Mouse (Mus musculus): ENCODE measurements around the gene Filip1.

Gene Filip1

DNA sequence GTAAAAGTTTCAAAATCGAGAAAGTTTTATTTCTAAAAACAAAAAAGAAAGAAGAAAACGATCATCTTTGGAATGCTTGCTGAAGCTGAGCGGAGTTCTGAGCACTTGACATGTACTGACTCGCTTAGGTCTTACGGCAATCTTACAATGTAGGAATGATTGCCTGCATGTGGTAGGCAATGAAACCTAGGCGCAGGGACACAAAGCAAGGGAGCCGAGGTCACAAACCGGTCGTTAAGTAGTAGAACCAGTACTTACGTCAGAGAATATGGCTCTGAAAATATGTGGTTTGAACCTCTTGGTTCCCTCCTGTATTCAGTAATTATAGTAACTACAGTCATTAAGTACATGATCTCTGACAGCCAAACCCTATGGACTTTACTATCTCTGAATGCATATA, 29.4 kb downstream of the Filip1 start:
- no peak for DNase-seq (ENCODE audit: low read depth, low spot score)

DNA sequence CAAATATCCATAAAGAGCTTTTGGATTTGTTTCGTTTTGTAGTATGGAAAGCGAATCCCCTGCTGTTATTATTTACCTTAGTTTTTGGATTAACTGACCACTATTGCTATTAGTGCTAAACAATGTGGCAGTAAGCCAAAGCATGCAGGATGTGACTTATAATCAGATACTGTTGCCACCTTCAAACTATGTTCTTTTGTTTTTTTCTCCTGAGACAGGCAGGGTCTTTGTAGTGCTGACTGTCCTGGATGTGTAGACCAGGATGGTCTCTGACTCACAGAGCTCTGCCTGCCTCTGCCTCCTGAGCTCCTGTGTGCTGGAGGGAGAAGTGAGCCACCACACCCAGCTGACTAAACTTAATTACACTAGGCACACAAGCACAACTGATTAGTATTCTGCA, 33.4 kb downstream of the Filip1 start:
- no peak for DNase-seq (ENCODE audit: low read depth, low spot score)

DNA sequence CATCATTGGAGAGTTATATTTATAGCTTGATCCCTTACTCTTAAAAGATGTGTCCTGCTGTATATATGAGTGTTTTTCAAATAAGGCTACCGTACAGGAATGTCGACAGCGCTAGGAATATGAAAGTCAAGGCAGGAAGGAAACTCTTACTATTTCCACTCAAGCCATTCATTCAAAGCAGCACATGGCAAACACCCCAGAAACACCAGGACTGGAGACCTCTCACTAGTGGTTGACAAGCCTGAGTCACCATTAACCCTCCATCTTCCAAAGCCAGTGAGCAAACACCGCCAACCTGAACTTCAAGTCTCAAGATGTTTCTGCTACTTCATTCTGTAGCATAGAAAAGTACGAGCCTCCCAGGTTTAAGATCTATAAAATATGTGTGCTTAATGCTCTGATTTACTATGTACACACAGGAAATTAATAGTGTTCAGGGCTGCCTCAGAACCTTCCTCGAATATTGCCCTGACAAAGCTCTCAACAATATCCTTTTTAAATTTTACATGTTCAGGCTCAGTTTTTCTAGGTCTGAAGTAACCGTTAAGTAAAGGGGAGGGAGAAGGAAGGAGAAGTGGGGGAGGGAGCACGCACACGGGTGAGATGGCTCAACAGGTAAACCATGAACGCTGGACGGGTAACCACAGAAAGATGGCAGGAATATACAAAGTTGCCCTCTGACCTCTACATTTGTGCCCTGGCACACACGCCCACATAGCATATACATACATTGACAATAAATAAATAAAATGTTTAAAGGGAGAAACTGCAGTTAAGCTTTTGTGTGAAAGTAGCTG, 34.2 kb downstream of the Filip1 start:
- no peak for DNase-seq (ENCODE audit: low read depth, low spot score)

DNA sequence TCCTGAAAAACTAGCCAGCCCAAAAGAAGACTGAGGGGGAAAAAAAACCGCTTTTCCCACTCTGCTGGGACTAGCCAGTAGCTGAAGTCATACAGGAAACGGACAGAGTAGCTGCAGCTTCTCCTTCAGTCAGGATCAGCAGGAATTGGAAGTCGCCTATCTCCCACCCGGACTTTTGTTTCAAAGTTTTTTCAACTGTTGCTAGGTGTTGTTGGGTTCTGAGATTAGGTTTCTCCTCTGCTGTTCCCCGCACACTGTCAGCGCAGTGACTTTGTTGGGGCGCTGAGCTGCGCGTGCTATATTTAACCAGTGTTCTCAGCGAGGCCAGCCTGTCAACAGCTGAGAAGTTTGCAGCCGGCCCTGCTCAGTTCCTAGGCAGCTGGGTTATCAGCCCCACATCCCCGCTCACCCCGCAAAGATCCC, 35.1 kb downstream of the Filip1 start:
- peak; percentile 35 for DNase-seq (ENCODE audit: low read depth, low spot score)

DNA sequence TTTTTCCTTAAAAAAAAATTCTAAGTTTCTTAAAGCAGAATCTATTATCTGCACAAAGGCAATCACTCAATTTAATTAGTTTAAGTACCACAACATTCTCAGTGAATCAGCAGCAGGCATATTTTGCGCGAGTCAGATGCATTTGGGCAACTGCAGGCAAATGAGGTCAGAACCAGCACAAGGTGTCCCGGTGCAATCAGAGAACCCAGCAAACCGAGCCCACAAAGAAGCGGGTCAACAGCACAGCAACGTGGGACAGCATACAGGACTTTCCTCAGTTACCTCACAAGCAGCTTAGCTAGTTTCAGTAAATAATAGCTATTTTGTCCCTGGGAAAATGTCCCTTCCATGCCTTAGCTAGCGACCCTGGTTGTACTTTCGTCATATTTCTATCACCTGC, 35.9 kb downstream of the Filip1 start:
- no peak for DNase-seq (ENCODE audit: low read depth, low spot score)

DNA sequence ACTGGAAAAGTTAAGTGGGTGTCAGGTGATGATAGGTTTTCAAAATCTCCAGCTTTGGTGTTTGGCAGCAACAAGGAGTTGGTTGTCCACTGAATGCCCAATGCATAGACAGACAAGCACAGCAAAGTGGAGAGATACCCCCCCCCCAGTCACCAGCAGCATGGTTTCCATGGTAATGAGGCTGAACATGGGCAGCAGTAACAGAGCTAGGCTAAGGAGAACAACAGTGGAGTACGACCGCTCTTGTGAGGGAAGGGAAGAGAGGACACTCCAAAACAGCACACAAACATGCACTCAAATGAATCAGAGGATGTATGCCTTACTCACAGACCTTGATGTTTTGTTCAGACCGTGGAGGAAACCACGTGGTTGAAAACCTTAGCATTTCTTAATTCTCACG, 37.5 kb downstream of the Filip1 start:
- DNase-seq (ENCODE audit: low read depth, low spot score): no peak

DNA sequence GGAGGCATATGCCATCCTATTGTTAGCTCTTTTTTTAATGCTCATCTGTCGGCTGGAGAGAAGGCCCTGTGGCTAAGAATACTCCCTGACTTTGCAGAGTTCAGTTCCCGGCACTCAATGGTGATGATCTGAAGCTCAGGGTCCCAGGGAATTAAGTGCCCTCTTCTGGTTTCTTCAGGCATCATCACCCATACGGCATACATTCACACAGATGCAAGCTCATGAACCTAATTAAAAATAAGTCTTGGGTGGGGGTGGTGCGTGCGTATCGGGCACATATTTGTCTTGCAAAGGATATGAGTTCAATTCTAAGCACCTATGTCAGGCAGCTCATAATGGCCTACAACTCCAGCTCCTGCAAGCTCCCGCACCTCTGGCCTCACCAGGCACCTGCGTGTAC, 39.1 kb downstream of the Filip1 start:
- no peak for DNase-seq (ENCODE audit: low read depth, low spot score)

DNA sequence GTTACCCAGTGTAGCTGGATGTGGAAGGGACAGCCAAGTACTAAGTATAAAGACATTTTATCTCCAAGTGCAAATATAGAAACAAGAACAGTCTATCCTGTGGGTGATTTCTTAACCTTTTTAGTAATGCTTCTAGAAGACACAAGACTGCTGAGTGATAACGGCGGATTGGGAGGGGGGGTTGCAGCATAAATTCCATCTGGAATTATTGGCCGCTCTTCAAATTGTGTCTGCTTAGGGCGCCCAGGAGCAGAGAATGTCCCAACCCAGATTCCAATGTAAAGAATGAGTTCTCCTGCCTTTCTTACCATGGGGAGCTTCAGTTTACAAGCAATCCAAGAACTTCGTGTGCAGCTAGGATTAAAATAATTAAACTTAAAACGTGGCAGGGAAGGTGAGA, 39.9 kb downstream of the Filip1 start:
- DNase-seq (ENCODE audit: low read depth, low spot score): no peak

DNA sequence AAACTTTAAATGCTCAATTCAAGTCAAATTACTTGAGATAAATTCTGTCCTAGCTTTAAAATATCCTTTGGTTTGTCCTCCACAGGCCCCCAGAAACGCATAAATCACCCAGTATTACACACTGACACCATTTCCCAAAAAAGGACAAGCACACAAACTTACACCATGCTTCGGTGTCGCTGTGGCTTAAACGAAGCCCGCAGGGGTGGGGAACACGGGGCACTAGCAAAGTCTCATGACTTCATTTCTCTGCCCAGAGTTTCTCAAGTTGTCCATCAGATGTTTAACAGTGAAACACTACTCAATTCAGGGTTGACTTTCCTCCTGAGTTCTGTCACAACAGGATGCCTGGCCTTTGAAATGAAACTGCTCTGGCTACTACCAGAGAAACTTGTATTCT, 41.0 kb downstream of the Filip1 start:
- no peak for DNase-seq (ENCODE audit: low read depth, low spot score)

DNA sequence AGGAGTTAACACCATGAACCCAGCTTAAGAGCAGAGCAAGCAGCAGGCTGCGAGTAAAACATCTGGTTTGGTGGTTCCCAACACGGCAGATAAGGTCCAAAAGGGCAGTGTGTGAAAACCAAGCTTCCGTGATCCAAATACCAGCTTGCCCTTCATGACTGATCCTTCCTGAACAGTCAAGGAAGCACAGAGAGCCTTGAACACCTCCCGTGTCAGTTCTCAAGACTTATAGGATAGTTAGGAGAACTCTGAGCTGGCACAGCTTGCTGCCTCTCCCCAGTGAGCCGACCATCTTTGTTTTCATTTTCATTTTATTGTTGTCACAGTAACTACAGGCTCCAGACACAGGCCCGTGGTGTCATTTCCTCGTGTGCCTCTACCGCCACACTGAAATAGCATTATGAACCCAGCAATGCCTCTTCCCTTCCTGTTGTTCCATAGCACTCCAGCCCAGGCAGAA, 42.0 kb downstream of the Filip1 start:
- no peak for DNase-seq (ENCODE audit: low read depth, low spot score)

DNA sequence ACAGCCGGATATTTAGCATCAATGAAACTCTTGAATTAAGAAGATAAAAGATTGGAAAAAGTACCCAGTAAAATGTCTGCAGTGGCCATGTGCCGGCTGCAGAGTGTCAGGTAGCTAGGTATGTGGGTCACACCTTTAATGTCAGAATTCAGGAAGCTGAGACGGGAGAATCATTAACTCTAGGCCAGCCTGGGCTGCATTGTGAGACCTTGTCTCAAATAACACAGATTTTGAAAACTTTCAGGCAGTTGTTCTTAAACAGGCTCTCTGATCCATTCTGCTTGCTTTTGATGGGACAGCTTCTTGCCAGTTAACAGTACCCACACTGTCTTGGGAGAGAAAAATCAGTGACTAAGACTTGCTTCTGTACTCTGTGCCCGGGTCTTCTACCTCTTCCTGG, 43.1 kb downstream of the Filip1 start:
- DNase-seq (ENCODE audit: low read depth, low spot score): no peak

DNA sequence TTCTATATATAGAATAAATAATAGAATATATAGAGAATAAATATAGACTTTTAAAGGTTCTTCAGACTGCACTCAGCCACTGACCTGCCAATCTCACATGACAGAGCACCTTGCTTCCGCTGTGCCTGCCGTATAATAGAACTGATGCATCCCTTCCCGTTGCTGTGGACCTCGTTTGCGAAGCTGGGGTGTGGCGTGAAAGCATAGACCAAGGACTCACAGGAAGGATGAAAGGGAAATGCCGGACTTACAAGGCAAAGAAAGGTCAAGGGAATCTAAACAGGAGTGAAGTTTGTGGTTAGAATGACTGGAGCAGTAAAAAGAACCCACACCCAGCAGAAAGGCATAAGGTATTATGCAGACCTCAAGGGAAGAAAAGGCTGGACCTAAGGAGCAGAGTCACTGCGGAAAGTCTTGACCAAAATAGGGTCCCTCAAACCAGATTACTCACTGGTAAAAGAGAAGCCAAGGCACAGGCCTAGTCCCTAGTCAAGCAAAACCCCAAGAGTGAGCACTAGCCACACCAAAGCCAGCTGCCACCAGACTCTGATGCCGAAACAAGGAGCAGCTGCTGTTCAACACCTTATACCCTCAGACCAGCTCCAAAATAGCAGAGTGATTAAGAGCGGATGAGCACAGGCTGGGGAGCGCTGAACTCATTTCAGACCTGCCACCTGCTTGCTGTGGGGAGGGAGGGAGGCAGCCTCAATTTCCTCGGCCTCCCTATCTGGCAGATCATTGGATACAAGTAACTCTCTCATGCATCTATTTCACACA, 45.8 kb downstream of the Filip1 start:
- no peak for DNase-seq (ENCODE audit: low read depth, low spot score)

DNA sequence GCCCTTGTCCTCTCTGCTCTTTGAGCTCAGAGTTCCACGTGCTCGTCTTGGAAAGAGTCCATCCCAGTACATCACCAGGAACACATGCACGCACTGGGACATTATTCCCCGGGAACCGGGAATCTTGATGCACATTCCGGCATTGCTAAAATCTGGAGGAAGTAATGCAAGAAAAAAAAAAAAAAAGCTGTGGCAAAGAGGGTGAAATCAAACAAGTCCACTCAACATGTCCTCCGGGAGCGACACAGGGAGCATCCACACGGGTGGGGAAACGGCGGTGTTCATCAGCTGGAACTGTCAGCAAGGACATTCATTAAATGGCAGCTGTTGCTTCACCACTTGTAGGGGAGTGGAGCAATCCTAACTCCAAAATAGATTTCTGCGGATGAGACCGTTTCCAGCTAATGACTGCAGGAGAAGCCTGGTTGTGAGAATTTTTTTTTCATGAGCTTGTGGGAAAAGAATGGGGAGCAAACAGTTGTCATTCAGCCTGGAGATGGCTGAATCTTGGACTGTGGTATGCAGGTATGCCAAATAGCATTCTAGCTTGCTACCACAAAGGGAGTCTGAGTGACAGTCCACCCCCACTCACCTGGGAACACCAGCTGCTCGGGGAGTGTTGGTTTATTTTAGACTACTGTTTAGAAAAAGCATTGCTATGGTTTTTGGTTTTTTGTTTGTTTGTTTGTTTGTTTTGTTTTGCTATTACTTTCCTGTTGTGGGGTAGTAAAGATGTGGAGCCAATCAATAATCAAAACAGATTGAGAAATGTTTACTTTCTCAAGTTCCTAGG, 46.9 kb downstream of the Filip1 start:
- no peak for DNase-seq (ENCODE audit: low read depth, low spot score)

DNA sequence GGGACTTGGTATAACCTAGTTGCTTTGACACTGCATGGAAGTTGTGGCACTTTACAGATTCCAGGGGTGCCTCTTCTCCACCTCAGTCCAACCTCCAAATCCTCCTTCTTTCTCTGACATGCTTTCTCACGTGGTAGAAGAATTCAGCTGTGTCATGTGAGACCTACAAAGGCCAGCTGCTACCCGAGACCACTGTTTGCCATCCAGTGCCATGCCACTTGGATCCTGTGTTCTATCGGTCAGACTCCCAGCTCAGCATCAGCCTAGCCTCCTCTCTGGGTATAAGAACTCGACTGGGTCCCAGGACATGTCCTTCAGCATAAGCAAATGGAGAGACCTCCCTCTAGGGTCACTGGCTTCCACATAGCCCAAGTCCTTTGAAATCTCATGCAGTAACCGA, 47.6 kb downstream of the Filip1 start:
- DNase-seq (ENCODE audit: low read depth, low spot score): no peak

DNA sequence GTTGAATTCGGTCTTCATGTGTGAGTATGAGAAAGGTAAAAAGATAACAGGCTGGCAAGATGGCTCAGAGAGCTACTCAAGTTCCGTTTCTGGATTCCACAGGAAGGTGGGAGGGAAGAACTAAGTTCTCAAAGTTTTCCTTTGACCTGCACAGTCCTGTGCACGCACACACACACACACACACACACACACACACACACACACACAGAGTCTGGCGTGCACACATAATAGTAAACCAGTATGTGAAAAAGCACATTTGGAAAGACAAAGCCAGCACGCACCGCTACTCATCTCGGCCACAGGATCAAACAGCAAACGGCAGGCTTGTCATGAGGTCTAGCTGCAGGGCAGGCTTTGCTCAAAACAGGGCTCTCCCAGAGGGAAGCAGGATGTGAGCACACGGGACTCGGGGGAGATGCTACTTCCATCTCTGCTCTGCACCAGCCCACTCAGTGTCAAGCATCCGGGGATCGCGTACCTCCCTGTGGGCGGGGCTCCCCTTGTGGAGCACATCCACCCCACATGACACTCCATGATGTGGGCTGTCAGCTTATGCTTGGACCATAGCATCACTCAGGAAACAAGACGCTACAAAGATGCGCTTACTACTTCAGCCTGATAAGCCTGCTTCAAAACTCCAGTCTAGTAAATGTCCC, 50.9 kb downstream of the Filip1 start:
- no peak for DNase-seq (ENCODE audit: low read depth, low spot score)

DNA sequence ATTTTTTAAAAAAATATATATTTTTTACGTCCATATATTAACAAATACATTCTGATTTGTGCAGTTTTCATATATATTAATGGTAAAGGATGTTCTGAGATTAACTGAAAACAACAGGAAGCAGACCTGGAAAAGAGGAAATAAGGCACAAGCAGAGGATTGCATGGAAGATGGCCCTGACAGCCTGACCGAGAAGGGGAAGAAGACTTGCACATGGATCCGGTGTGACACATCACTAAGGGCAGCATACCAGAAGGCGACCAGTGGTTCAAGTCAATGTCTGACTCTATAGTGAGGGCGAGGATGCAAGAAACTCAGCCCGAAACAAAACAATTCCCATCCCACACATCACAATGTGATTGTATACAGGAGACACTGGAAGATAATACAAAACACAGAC, 52.2 kb downstream of the Filip1 start:
- no peak for DNase-seq (ENCODE audit: low read depth, low spot score)

DNA sequence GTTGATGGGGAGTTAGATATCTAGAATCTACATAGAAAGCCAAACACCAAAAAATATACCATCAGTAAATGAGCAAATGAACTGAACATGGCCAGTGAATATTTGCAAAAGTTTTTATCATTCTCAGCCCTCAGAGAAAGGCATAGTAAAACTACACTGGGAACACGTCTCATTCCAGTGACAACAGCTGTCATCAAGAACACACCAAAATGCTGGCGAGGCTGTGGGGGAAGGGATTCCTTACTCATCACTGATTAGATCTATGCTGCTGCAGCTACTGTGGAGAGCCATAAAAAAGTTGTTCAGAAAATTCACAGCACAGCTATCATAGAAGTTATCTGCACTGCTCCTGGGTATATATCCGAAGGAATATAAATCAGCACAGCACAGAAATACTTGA, 54.3 kb downstream of the Filip1 start:
- DNase-seq (ENCODE audit: low read depth, low spot score): no peak

DNA sequence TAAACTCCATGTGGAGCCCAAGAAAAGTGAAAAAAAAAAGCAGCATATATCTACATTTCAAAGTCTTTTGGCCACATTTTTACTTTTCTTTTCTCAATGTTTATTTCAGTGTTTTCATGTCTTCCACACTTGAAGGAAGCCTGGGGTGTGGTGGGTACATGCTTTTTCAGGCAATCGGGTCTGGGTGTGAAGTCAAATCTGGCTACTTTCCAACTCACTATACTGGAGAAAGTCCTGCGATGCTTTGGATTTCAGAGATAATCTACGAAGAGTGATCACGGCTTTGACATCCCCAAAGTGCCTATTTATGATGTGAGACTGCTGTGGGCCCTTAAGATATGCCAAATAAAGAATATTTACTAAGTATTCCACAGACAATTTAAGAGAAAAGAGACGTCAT, 57.7 kb downstream of the Filip1 start:
- no peak for DNase-seq (ENCODE audit: low read depth, low spot score)

DNA sequence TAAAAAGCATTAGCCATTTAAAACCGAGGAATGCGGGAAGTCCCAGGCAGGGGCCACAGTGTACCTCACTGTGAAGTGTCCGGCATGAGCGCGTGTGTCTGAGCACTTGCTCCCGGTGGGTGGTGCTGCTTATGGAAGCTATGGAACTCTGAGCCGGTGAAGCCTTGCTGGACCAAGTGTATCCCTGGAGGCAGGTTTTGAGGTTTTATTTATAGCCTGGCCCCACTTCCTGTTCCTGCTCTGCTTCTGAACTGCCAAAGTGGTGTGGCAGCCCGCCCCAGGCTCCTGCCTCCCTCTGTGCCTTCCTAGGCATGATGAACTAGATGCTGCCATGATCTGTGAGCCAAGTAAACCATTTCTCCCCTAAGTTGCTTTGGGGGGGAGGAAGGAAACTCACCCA, 60.7 kb downstream of the Filip1 start:
- DNase-seq (ENCODE audit: low read depth, low spot score): no peak

DNA sequence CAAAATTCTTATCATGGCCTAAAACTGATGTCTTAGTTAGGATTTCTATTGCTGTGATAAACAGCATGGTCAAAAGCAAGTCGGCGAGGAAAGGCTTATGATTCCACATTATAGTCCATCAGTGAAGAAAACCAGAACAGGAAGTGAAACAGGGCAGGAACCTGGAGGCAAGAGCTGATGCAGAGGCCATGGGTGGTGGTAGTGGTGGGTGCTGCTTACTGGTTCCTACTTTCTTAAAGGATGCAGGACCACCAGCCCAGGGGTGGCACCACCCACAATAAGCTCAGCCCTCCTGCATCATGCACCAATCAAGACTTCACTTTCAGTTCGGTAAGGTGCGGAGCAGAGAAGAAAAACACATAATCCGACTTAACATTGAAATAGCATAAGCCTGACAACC, 61.3 kb downstream of the Filip1 start:
- DNase-seq (ENCODE audit: low read depth, low spot score): no peak

DNA sequence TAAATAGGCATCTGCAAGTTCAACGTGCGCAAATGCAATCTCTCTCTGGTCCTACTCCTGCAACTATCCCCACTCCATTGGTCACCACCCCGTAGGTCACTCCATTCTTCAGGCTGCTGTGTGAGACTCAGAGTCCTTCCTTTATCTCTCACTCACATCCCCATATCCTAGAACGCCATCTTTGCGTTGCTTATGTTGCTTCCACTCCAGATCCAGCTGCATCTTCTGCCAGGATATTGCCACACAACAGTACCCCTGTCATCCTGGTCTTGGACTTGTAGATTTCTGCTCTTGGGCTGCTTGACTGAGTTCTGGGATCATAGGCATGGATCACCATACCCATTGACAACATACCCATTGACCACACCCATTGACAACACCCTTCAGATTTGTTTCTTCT, 62.0 kb downstream of the Filip1 start:
- DNase-seq (ENCODE audit: low read depth, low spot score): no peak

DNA sequence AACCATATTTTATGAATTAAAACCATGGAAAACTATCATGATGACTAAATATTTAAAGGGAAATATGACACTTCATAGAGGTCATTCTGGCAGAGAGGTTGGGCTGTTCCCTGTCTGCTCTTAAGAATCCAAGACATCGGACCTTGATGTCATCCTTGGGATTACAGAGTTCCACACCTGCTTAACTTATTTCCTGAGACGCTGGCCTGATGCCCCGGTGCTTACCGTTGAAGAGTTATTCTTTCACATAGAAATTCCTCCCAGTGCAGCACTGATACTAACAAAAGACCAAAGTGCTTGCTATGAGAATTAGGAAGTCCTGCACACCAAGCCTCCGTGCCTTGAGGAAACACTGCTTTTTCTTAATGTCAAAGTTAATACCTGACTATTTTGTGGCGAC, 62.6 kb downstream of the Filip1 start:
- no peak for DNase-seq (ENCODE audit: low read depth, low spot score)

Measured in forelimb bud, embryonic 11.5 days (tissue).